Mouse (Mus musculus): ENCODE measurements around the gene Phf21a. TPM values are rescaled to one million over a fixed set of nuclear protein-coding genes. Genes with fewer than 3 reads are reported as not detected.

Phf21a gene
- total RNA-seq (2014; rRNA removed) (107 and 146 TPM in 2 replicates), polyA plus RNA-seq (2015; fragmentation: Nextera tagmentation; extraction: Ambion mirVana) (24.6 and 34.4 TPM in 2 replicates)

DNA sequence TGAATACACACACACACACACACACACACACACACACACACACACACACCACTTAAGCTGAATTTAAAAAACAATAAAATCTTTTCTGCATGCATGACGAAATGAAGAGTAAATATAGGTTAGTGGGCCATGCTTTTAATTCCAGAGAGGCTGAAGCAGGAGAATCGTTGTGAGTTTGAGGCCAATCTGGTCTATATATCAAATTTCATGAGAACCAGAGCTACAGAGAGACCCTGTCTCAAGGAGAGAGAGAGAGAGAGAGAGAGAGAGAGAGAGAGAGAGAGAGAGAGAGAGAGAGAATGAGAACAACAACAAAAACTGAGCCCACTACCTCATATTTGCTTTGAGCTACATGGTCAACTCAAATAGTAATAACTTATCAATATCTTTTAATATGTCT is at the start of gene Phf21a:
Gene Phf21a, plus strand, starts transcription at position 301 of the 400 bp plus-strand sequence.
- Histone ChIP-seq H3K27ac (ENCODE audit: low read depth, low read length) (no peak within 1 kb of the TSS), H3K4me3 (ENCODE audit: low read depth, low read length) (no peak within 1 kb of the TSS), H3K4me2 (ENCODE audit: low read depth) (no peak within 1 kb of the TSS), H3K27me3 (ENCODE audit: insufficient read depth, low read length) (no peaks in the 10 kb centered on the region), H3K9me3 (ENCODE audit: low read length) (no peaks in the 10 kb centered on the region), H3K9ac (no peak within 1 kb of the TSS), H3K36me3 (ENCODE audit: insufficient read depth) (no peaks in the 10 kb centered on the region), H3K4me1 (ENCODE audit: insufficient read depth) (no peaks in the 10 kb centered on the region)
- ATAC-seq (no peak), DNase-seq (no peak)
- 84% methylated on average over 2 of the region's 2 CpGs for WGBS
- TF ChIP-seq CTCF (IDR thresholded peaks at IDR 0.05; ENCODE audit: low read depth), result no peak

GRCm38 (mm10) chr2:92043285-92043684 is 49.6 kb upstream of the Phf21a start:
- 80% methylated on average over 12 of the region's 12 CpGs for WGBS
- peak; percentile 40 for ATAC-seq

DNA sequence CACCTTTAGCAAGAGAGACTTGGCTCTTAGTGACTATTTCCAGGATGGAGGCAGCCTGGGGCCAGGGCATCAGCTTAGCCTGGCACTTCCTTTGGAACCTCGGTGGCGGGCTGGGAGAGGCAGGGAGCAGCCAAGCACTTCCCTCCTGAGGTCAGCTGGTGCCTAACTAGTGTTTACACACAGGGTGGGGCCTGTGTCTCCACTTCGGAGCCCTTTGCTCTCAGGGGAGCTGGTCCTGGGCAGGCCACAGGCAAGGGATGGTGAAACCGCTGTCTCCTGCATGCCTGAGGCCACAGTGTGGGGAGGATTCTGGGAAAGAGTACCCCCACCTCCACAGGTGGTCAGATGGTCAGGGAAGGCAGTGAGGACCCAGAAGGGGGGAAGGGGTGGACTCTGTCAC is 45.3 kb upstream of the Phf21a start:
- DNase-seq (no peak), ATAC-seq (no peak)
- H3K4me1 ChIP-seq (ENCODE audit: insufficient read depth), result no peaks in the 10 kb centered on the region; the same call in 1 of the 2 replicates
- H3K9me3 ChIP-seq (ENCODE audit: low read length), result no peaks in the 10 kb centered on the region
- no peak overlapping the region for H3K4me3 ChIP-seq (ENCODE audit: low read depth, low read length)
- no peak overlapping the region for H3K9ac ChIP-seq
- no peaks in the 10 kb centered on the region for H3K27me3 ChIP-seq (ENCODE audit: insufficient read depth, low read length)
- H3K4me2 ChIP-seq (ENCODE audit: low read depth), result no peak overlapping the region
- WGBS, result 30% methylated on average over 4 of the region's 4 CpGs
- H3K36me3 ChIP-seq (ENCODE audit: insufficient read depth), result no peaks in the 10 kb centered on the region
- H3K27ac ChIP-seq (ENCODE audit: low read depth, low read length), result no peak overlapping the region
- TF ChIP-seq CTCF (IDR thresholded peaks at IDR 0.05; ENCODE audit: low read depth), result no peak

More at GRCm38 (mm10) chr2:92043285-92043684, 49.6 kb upstream of the Phf21a start:
- no peak for DNase-seq
- no peaks in the 10 kb centered on the region for H3K9me3 ChIP-seq (ENCODE audit: low read length)
- no peak overlapping the region for H3K4me2 ChIP-seq (ENCODE audit: low read depth)
- no peaks in the 10 kb centered on the region for H3K36me3 ChIP-seq (ENCODE audit: insufficient read depth)
- no peak overlapping the region for H3K4me3 ChIP-seq (ENCODE audit: low read depth, low read length)
- no peak for TF ChIP-seq CTCF (IDR thresholded peaks at IDR 0.05; ENCODE audit: low read depth)
- H3K9ac ChIP-seq, result no peak overlapping the region
- H3K27ac ChIP-seq (ENCODE audit: low read depth, low read length), result no peak overlapping the region
- no peaks in the 10 kb centered on the region for H3K27me3 ChIP-seq (ENCODE audit: insufficient read depth, low read length)
- no peaks in the 10 kb centered on the region for H3K4me1 ChIP-seq (ENCODE audit: insufficient read depth)

- no peak overlapping the region for H3K4me3 ChIP-seq (ENCODE audit: low read depth, low read length)
- H3K4me2 ChIP-seq (ENCODE audit: low read depth), result no peak overlapping the region
- WGBS, result 76% methylated on average over 9 of the region's 9 CpGs
- H3K9ac ChIP-seq, result no peak overlapping the region
- no peaks in the 10 kb centered on the region for H3K36me3 ChIP-seq (ENCODE audit: insufficient read depth)
- H3K9me3 ChIP-seq (ENCODE audit: low read length), result no peaks in the 10 kb centered on the region
- DNase-seq (no peak), ATAC-seq (no peak)
- H3K4me1 ChIP-seq (ENCODE audit: insufficient read depth), result no peaks in the 10 kb centered on the region; the same call in 1 of the 2 replicates
- no peak for TF ChIP-seq CTCF (IDR thresholded peaks at IDR 0.05; ENCODE audit: low read depth)
- H3K27me3 ChIP-seq (ENCODE audit: insufficient read depth, low read length), result no peaks in the 10 kb centered on the region
- H3K27ac ChIP-seq (ENCODE audit: low read depth, low read length), result no peak overlapping the region
Measured at GRCm38 (mm10) chr2:92048034-92048690, 44.8 kb upstream of the Phf21a start.

DNA sequence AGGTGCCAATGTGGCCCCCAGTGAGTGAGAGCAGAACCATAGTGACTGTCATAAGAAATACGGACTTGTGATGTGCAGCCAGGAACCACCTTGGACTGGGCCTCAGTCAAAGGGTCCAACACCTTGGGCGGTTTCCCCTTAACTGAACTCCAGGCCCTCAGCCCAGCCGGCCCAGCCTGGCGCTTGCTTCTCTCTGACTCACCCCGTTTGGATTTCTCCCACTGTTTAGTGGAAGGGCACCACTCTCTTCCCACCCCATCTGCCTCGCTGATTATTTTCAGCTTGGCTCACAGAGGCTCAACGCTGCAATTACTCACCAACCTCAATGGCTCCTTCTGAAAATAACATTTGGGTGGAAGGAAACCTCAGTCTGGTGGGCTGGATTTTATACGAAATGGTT is 40.7 kb upstream of the Phf21a start:
- H3K4me1 ChIP-seq (ENCODE audit: insufficient read depth), result peaks cover 7% of the 10 kb centered on the region; the same call in 1 of the 2 replicates
- WGBS, result 67% methylated on average over 8 of the region's 8 CpGs
- no peak for TF ChIP-seq CTCF (IDR thresholded peaks at IDR 0.05; ENCODE audit: low read depth)
- H3K27me3 ChIP-seq (ENCODE audit: insufficient read depth, low read length), result 0 out of 2 replicates have a peak, but pooled peaks cover 4% of the 10 kb centered on the region
- no peak for DNase-seq
- ATAC-seq, result peak; percentile 27; the same call in 1 of the 2 replicates
- no peak overlapping the region; the same call in 1 of the 2 replicates for H3K27ac ChIP-seq (ENCODE audit: low read depth, low read length)
- no peaks in the 10 kb centered on the region for H3K36me3 ChIP-seq (ENCODE audit: insufficient read depth)
- no peak overlapping the region for H3K4me3 ChIP-seq (ENCODE audit: low read depth, low read length)
- no peak overlapping the region for H3K4me2 ChIP-seq (ENCODE audit: low read depth)
- no peak overlapping the region for H3K9ac ChIP-seq
- H3K9me3 ChIP-seq (ENCODE audit: low read length), result no peaks in the 10 kb centered on the region

DNA sequence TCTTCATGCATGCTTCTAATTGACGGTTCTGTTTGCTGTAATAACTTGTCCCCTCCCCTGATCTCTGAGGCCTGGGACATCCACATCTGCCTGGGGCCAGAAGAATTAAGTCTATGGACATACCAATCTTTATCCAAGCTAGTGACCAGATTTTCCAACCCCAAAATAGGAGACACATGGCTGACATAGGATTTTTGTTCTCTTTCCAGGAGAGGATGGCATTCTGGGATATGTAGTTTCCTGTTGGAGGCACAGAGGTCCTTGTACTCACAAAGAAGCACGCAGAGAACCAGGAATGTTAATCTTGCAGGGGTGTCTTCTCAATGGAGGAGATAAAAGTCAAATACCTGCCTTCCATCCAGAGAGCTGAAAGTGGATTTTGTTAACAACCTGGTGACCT is 40.2 kb upstream of the Phf21a start:
- H3K27me3 ChIP-seq (ENCODE audit: insufficient read depth, low read length), result 0 out of 2 replicates have a peak, but pooled peaks cover 4% of the 10 kb centered on the region
- DNase-seq (peak; percentile 53), ATAC-seq (no peak; the same call in 1 of the 2 replicates)
- no peak for TF ChIP-seq CTCF (IDR thresholded peaks at IDR 0.05; ENCODE audit: low read depth)
- no peak overlapping the region for H3K9ac ChIP-seq
- no peak overlapping the region for H3K4me3 ChIP-seq (ENCODE audit: low read depth, low read length)
- H3K27ac ChIP-seq (ENCODE audit: low read depth, low read length), result no peak overlapping the region
- no peaks in the 10 kb centered on the region for H3K36me3 ChIP-seq (ENCODE audit: insufficient read depth)
- peaks cover 7% of the 10 kb centered on the region; the same call in 1 of the 2 replicates for H3K4me1 ChIP-seq (ENCODE audit: insufficient read depth)
- H3K9me3 ChIP-seq (ENCODE audit: low read length), result no peaks in the 10 kb centered on the region
- 46% methylated on average over 2 of the region's 2 CpGs for WGBS
- 0 out of 2 replicates have a peak overlapping the region, but pooled peaks have one; percentile 15 for H3K4me2 ChIP-seq (ENCODE audit: low read depth)

DNA sequence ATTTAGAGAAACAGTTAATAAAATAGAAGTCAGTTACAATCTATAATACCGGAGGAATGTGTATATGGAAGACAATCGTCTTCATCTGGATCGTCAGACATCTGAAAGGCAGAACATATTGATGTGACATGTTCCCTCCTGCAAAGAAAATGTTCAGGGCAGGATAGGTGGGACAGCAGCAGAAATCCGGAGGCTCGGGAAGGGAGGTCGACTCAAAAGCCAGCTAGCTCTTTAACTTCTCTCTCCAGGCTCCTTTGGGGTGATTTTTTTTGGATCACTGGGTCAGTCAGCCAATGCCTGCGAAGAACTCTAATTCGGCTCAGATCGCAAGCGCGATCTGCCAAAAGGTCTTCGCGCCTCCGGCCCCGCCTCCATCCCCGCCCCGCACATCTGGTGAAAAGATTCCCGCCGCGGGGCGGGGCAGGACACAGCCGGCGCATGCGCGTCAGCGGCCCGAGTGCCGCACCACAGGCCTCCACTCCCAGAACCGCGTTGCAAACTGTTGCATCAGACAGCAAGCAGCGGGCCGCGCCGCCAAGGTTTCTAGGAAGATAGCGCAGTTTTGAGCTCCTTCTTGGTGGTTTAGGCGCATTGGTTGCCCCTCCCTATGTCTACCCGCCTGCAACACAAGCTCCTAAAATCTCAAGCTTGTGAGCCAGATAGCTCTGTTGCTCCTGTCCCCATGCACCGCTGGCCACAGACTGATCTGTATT is 37.7 kb upstream of the Phf21a start:
- Histone ChIP-seq H3K9me3 (ENCODE audit: low read length) (no peaks in the 10 kb centered on the region), H3K27ac (ENCODE audit: low read depth, low read length) (peak overlapping the region; percentile 60), H3K4me1 (ENCODE audit: insufficient read depth) (peaks cover 7% of the 10 kb centered on the region; the same call in 1 of the 2 replicates), H3K4me3 (ENCODE audit: low read depth, low read length) (peak overlapping the region; percentile 32), H3K27me3 (ENCODE audit: insufficient read depth, low read length) (0 out of 2 replicates have a peak, but pooled peaks cover 4% of the 10 kb centered on the region), H3K36me3 (ENCODE audit: insufficient read depth) (no peaks in the 10 kb centered on the region), H3K9ac (peak overlapping the region; percentile 32), H3K4me2 (ENCODE audit: low read depth) (peak overlapping the region; percentile 64)
- no peak for TF ChIP-seq CTCF (IDR thresholded peaks at IDR 0.05; ENCODE audit: low read depth)
- WGBS, result 4% methylated on average over 38 of the region's 38 CpGs
- peak; percentile 52 for ATAC-seq
- DNase-seq, result peak; percentile 93
